Mouse (Mus musculus) C2C12 (cell line): ENCODE data around the gene Icmt. TPM values are rescaled to one million over a fixed set of nuclear protein-coding genes. Genes with fewer than 3 reads are reported as not detected.
A peak's percentile ranks its signal among the peaks of the same experiment; 100 is the strongest.

Source experiments
- H3K27me3 ChIP-seq: one replicate; pipeline ENCODE4 v1.6.1; 2011; ENCODE audit not compliant: control insufficient read depth, insufficient read depth, insufficient read length
- H3K36me3 ChIP-seq: one replicate; pipeline ENCODE4 v1.6.1; 2011; ENCODE audit not compliant: control insufficient read depth, insufficient read depth
- H3K4me3 ChIP-seq: one replicate; pipeline ENCODE4 v1.5.1; 2011; ENCODE audit warnings: mild to moderate bottlenecking, control low read depth; ENCODE audit not compliant: poor library complexity, insufficient read depth, severe bottlenecking
- H3K79me2 ChIP-seq: one replicate; pipeline ENCODE4 v1.6.1; 2011; ENCODE audit not compliant: control insufficient read depth, insufficient read depth
- H3K79me3 ChIP-seq: one replicate; pipeline ENCODE4 v1.6.1; 2011; ENCODE audit warnings: low read depth, control low read depth
- H3ac ChIP-seq: one replicate; pipeline ENCODE3; 2011; ENCODE audit warnings: low read depth; ENCODE audit not compliant: control insufficient read depth, insufficient read length
- CEBPB ChIP-seq: IDR thresholded peaks from one replicate; pipeline ENCODE4 v1.6.1; 2011; ENCODE audit warnings: low read depth, mild to moderate bottlenecking, control low read depth, moderate library complexity
- CTCF ChIP-seq: IDR thresholded peaks from one replicate; pipeline ENCODE4 v1.5.1; 2011; ENCODE audit not compliant: control insufficient read depth, insufficient read depth, insufficient read length
- FOSL1 ChIP-seq: IDR thresholded peaks from one replicate; pipeline ENCODE4 v1.8.0; 2011; ENCODE audit warnings: mild to moderate bottlenecking, low read length; ENCODE audit not compliant: poor library complexity, insufficient read depth, severe bottlenecking
- MAX ChIP-seq: IDR thresholded peaks from one replicate; pipeline ENCODE4 v1.6.1; 2011; ENCODE audit warnings: mild to moderate bottlenecking, control low read depth
- MYOD1 ChIP-seq: IDR thresholded peaks from one replicate; pipeline ENCODE4 v1.6.1; 2011; ENCODE audit warnings: low read depth; ENCODE audit not compliant: control insufficient read depth, insufficient read length
- MYOG ChIP-seq: IDR thresholded peaks from one replicate; pipeline ENCODE4 v1.6.1; 2011; ENCODE audit not compliant: control insufficient read depth, insufficient read length; ENCODE audit errors: extremely low read depth
- USF1 ChIP-seq: IDR thresholded peaks from one replicate; pipeline ENCODE4 v1.6.1; 2011; ENCODE audit warnings: low read depth, mild to moderate bottlenecking, control low read depth, moderate library complexity
- polyA plus RNA-seq: library from polyadenylated mRNA; unstranded; fragments of >200 nt; fragmentation: generic; extraction: Trizol; gene quantifications from one replicate; pipeline ENCODE4 v1.2.1, GENCODE M21; 2012; ENCODE audit warnings: missing spikeins

The Icmt gene
- polyA plus RNA-seq, 1 experiment = 34.1 TPM

DNA sequence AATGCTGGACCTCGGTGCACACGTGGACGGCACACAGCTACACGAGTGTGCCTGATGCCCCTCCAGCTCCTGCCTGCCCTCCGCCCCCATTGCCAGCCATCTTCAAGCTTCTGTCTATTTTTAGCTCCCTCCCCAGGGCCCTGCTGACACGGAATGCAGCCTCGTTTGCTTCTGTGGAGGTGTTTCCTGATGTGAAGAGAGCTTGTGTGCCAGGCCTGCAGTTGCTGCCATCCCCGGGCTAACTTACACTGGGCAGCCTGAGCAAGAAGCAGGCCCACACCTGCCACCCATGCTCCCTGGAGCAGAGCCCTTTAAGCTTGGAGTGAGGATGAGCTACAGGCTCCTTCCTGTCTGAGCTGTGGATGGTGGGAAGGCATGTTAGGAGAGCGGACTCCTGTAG lies 34.8 kb upstream of the Icmt start:
- Histone ChIP-seq H3K27me3 (no peaks in the 10 kb centered on the region), H3K36me3 (peaks cover 52% of the 10 kb centered on the region), H3ac (no peak overlapping the region), H3K4me3 (no peak overlapping the region), H3K79me2 (no peaks in the 10 kb centered on the region), H3K79me3 (peaks cover 2% of the 10 kb centered on the region)
- TF ChIP-seq USF1 = no peak
- TF ChIP-seq CTCF = no peak
- TF ChIP-seq CEBPB = no peak
- no peak for TF ChIP-seq MYOG
- TF ChIP-seq MAX = no peak
- TF ChIP-seq FOSL1 = no peak
- no peak for TF ChIP-seq MYOD1

DNA sequence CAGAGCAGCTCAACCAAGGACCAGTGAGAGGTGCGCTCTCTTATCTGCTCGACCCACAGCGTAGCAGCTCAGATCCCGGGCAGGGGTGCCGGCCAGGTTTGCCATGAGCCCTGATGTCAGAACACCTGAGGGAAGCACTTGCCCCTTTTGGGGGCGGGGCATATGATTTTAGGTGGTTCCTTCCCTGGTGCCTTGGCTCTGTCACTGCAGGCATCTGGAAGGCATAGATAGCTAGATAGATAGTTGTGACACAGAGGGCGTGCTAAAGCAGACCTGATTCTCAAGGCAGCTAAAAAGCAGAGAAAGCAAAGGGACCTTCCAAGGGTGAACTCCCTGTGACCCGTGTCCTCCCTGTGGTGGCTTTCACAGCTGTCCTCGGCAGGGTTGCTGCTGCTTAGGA lies 33.9 kb upstream of the Icmt start:
- H3K79me2 ChIP-seq = no peaks in the 10 kb centered on the region
- H3K36me3 ChIP-seq = peaks cover 52% of the 10 kb centered on the region
- no peak overlapping the region for H3ac ChIP-seq
- H3K79me3 ChIP-seq = peaks cover 2% of the 10 kb centered on the region
- H3K27me3 ChIP-seq = no peaks in the 10 kb centered on the region
- H3K4me3 ChIP-seq = no peak overlapping the region
- no peak for TF ChIP-seq MAX

DNA sequence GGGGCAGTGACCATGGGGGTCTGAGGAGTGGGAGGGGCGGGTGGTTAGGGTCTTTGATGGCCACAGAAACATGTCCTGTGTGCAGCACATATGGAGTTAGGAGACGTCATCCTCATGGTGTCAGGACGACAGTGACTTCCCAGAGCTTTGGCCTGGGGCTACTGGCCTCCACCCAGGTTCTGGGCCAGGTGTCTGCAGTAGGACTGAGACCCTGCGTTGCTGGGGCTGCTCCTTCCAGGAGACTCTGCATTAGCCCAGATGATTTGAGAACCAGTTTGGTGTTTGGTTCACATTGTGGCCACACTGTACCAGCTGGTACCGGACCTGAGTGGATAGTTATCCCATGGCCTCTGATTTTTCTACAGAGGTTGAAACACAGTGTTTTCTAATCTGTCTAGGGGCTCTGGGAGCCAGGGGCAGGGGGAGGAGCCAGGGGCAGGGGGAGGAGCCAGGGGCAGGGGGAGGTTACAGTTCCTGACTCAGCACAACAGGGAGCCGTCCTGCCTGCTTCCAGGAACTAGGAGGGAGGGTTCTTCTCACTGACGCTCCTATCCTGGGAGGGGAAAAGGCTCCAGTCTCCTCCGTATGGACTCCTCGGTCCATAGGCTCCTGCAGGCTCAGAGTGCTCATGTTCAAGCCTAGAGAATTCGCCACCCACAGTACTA lies 33.4 kb upstream of the Icmt start:
- Histone ChIP-seq H3K4me3 (no peak overlapping the region), H3ac (no peak overlapping the region), H3K79me3 (no peaks in the 10 kb centered on the region), H3K79me2 (no peaks in the 10 kb centered on the region), H3K27me3 (no peaks in the 10 kb centered on the region), H3K36me3 (peaks cover 51% of the 10 kb centered on the region)
- TF ChIP-seq MYOD1 (no peak), MAX (no peak), MYOG (no peak), CTCF (no peak), USF1 (no peak), FOSL1 (no peak), CEBPB (no peak)

DNA sequence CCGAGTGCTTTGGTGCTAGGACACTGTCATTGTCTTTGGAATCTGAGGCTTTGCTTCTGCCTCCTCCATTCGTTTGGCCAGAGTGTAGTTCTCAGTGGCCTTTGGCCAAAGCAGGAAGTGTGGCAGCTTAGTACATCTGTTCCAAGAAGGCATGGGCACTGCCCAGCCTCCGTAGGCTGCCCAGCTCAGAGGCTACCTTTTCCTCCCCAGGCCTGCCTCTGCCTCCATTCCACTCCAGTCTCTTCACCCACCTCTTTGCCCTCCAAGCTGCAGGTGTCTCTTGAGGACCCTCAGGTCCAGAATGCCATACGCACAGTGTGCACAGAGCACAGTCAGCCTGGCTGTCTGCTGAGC lies 32.9 kb upstream of the Icmt start:
- H3ac ChIP-seq = no peak overlapping the region
- no peak overlapping the region for H3K4me3 ChIP-seq
- no peaks in the 10 kb centered on the region for H3K79me3 ChIP-seq
- H3K36me3 ChIP-seq = peaks cover 51% of the 10 kb centered on the region
- H3K79me2 ChIP-seq = no peaks in the 10 kb centered on the region
- no peak for TF ChIP-seq MAX
- no peak for TF ChIP-seq MYOD1
- no peak for TF ChIP-seq USF1
- TF ChIP-seq MYOG = no peak
- no peak for TF ChIP-seq CEBPB
- no peak for TF ChIP-seq FOSL1
- TF ChIP-seq CTCF = no peak
- no peaks in the 10 kb centered on the region for H3K27me3 ChIP-seq

DNA sequence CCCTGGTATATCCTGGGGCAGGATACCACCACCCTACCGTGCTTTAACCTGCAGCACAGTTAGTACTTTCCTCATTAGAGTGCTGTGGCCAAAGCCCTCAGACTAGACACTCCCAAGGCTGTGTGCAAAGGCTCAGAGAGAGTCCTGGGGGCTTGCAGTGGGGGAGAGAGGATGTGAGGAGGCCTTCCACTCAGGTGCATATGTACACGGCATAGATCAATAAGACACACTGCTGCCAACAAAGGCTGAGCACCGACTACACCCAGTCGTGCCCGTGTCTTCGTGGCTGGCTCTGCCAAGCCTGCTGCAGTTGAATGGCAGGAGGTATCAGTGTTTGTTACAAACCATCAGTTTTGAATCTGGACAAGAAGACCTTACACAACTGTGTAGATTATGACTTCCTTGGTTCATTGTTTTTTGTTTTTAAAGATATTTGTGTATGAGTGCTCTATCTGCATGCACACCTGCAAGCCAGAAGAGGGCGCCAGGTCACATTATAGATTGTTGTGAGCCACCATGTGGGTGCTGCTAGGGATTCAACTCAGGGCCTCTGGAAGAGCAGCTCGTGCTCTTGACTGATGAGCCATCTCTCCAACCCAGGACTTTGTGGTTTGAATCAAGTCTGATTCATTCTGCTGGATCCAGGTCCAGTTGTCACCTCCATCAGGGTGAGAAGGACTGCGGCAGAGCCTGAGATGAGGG lies 32.0 kb upstream of the Icmt start:
- Histone ChIP-seq H3K27me3 (no peaks in the 10 kb centered on the region), H3K79me2 (no peaks in the 10 kb centered on the region), H3K4me3 (no peak overlapping the region), H3K79me3 (no peaks in the 10 kb centered on the region), H3ac (no peak overlapping the region), H3K36me3 (peaks cover 53% of the 10 kb centered on the region)
- TF ChIP-seq CTCF (no peak), FOSL1 (no peak), MAX (peak; percentile 87), MYOD1 (peak; percentile 24), CEBPB (no peak), USF1 (no peak)

DNA sequence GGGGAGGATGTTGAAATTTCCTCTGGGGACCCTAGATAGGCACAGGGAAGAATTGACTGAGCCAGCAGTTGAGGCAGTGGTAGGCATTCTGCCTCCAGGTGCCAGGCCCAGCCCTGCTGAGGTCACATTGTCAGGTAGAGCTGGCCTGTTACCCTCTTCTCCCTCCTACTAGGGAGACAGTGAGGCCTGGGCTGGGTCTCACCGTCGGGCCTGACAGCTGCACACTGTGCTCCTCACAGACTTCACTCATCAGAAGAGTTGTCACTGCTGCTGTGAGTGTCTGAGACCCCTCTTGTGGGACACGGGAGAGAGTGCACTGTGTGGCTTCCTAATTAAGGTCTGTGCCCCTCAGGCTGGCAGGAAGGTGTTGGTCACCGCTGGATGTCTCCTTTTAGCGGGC lies 31.2 kb upstream of the Icmt start:
- Histone ChIP-seq H3K79me2 (no peaks in the 10 kb centered on the region), H3K4me3 (no peak overlapping the region), H3ac (no peak overlapping the region), H3K36me3 (peaks cover 53% of the 10 kb centered on the region), H3K27me3 (no peaks in the 10 kb centered on the region), H3K79me3 (no peaks in the 10 kb centered on the region)
- TF ChIP-seq CTCF (no peak), MYOD1 (no peak), MAX (no peak), USF1 (no peak), FOSL1 (no peak), MYOG (no peak), CEBPB (no peak)
